Mouse (Mus musculus): ENCODE results near the gene Myo18b.

The Myo18b gene

GRCm38 (mm10) chr5:112895674-112896654 is at the start of gene Myo18b:
Gene Myo18b, minus strand, starts transcription at chr5:112896362.
- no peak for DNase-seq (ENCODE audit: low read depth, low spot score)

GRCm38 (mm10) chr5:112945925-112946324 is 49.8 kb upstream of the Myo18b start:
- DNase-seq (ENCODE audit: low read depth, low spot score), result no peak

DNA sequence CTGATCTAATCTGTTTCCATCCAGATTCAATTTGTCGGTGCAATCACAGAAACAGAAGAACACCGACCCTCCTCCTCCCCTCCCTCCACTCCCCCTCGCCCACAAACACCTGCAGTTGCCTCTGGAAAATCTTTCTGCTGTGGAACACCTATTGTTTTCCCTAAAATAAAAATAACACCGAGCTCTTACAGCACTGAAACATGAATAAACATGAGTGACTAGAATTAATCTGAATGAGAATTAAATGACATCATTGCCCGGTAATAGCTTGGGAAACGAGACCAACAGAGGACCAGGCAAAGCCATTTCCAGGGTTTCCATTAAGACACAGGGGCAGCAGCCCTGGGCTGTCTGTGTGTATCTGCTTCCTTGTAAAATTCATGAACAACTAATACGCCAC is 46.1 kb upstream of the Myo18b start:
- DNase-seq (ENCODE audit: low read depth, low spot score), result no peak

DNA sequence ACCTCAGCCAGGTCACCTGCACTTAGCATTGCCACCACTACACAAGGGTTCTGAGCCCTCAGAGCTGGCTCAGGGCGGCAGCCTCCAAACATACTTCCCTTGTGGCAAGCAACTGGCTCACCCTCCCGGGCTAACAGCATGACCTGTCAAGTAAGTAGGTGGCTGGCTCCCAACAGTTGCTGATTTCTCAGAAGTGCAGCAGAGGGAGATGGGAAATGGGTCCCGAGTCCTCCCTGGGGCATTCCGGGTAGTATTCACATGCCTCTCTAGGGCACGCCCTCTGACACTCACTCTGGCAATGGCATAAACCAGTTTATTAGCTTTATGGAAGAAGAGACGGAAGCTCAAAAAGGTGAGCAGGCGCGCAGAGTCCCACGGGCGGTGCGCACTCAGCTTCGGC is 44.8 kb upstream of the Myo18b start:
- DNase-seq (ENCODE audit: low read depth, low spot score), result no peak

GRCm38 (mm10) chr5:112936632-112937031 is 40.5 kb upstream of the Myo18b start:
- DNase-seq (ENCODE audit: low read depth, low spot score), result no peak

GRCm38 (mm10) chr5:112935436-112935835 is 39.3 kb upstream of the Myo18b start:
- DNase-seq (ENCODE audit: low read depth, low spot score), result no peak

GRCm38 (mm10) chr5:112932878-112933567 is 36.9 kb upstream of the Myo18b start:
- no peak for DNase-seq (ENCODE audit: low read depth, low spot score)

- DNase-seq (ENCODE audit: low read depth, low spot score), result no peak
These were observed 35.7 kb upstream of the Myo18b start for GRCm38 (mm10) chr5:112931901-112932300.

DNA sequence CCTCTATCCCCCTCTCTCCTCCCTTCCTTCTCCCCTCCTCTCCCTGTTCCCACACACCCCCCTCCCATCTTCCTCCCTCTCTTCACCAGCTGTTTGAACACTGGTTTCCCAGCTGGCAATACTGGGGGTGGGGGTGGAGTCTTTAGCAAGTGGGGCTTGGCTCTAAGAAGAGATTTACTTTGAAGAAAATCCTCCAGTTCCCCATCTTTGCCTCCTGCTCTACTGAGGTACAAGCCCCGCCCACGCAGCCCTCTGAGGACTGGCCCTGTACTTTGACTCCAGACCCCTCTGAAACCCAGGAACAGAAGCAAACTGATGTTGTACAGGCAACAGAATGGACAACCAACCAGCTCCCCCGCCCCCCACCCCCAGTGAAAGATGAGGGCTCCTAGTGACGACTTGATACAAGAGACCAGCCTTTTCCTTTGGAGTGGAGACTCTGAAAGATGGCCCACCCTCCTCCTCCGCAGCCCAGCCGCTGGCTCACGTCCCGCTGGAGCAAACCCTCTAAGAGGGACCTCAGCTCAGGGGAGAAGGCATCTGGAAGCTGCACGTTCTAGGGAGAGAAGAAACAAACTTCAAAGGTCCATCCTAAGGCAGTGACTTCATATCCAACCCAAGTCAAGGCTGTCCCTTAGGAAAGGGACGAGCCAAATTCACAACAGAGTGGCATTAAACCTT is 32.2 kb upstream of the Myo18b start:
- DNase-seq (ENCODE audit: low read depth, low spot score), result no peak

GRCm38 (mm10) chr5:112925422-112925821 is 29.3 kb upstream of the Myo18b start:
- no peak for DNase-seq (ENCODE audit: low read depth, low spot score)

GRCm38 (mm10) chr5:112924806-112925205 is 28.6 kb upstream of the Myo18b start:
- no peak for DNase-seq (ENCODE audit: low read depth, low spot score)

GRCm38 (mm10) chr5:112923841-112924240 is 27.7 kb upstream of the Myo18b start:
- no peak for DNase-seq (ENCODE audit: low read depth, low spot score)

GRCm38 (mm10) chr5:112921914-112922313 is 25.8 kb upstream of the Myo18b start:
- no peak for DNase-seq (ENCODE audit: low read depth, low spot score)

GRCm38 (mm10) chr5:112910381-112910780 is 14.2 kb upstream of the Myo18b start:
- DNase-seq (ENCODE audit: low read depth, low spot score), result no peak

DNA sequence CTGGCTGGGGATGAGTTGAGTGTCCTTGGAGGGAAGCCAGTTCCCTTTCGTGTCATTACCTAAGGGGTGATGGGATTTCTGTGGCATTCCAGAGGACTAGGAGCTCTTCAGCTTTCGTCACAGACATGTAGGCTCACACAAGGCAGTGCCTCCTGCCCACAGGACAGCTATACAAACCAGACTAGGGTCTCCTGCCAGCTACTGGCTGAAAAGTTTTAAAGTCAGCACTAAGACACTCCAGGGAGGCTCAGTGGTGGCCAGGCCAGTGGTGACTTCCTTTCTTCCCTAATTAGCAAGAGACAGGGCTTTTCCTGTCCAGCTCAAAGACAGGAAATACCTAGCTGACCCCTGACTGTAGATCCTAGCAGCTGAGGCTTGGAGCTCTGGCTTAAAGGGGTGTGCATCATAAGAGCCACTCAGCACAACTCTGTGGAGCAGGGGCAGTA is 12.0 kb upstream of the Myo18b start:
- DNase-seq (ENCODE audit: low read depth, low spot score), result no peak

DNA sequence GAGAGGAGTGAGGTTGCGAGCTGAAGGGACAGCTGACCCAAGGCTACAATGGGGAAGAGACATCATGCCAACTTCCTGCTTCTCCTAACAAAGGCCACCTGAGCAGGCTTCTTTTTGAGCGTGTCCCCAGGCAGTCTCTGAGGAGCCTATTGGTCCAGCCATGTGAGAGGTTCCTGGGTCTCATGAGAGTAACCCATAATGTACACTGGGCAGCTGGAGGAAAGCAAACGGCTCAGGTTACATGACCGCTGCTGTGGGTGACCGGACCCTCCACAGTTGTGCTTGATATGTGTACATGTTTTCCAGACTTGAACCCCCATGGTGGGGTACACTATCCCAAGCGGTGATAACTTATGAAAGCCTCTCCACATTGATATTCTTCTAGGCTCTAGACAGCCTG is 11.3 kb upstream of the Myo18b start:
- no peak for DNase-seq (ENCODE audit: low read depth, low spot score)

DNA sequence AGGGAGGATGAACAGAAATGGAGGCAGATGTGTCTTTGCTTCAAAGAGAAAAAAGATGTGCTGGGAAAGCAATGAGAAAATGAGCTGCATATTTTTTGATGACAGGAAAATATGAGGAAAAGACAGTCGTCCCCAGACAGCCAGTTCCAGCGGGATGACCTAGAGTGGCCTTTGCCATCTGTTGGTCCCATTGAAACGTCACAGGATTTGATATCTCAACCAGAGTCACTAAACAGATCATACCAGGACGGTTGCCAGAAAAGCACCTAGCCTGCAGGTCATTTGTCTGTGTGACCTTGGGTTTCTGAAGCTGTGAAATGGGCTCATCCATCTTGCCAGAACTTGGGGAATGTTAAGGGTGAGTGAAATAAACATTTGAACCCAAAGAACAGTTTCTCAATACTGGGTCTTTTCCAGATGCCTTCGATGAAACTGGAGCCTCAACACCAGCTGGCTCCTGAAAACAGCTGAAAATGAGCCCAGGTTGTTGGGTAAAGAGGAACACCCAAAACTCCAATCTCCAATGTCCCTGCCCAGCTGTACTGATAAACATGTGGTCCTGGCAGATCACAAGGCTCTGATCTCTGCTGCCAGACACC is 2.6 kb downstream of the Myo18b start:
- DNase-seq (ENCODE audit: low read depth, low spot score), result no peak

- no peak for DNase-seq (ENCODE audit: low read depth, low spot score)
These were observed 3.8 kb downstream of the Myo18b start for GRCm38 (mm10) chr5:112892411-112892810.

DNA sequence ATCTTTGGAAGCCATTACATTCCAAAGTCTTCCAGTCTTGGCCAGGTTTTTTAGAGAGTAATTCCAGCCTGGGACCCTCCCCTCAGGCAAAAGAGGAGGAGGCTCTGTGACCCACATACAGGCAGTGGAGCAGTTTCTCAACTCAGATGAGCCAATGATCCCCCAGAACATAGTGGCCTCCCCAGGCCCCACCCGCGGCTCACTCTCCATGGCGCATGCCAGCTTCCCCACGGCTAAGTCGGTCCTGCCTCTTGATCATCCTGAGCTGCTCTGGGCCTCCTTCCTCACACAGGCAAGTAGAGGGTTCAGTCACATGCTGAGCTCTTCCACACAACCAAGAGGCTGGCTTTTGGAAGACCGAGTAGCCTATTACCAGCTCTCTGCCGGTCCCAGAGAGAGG is 7.5 kb downstream of the Myo18b start:
- no peak for DNase-seq (ENCODE audit: low read depth, low spot score)

DNA sequence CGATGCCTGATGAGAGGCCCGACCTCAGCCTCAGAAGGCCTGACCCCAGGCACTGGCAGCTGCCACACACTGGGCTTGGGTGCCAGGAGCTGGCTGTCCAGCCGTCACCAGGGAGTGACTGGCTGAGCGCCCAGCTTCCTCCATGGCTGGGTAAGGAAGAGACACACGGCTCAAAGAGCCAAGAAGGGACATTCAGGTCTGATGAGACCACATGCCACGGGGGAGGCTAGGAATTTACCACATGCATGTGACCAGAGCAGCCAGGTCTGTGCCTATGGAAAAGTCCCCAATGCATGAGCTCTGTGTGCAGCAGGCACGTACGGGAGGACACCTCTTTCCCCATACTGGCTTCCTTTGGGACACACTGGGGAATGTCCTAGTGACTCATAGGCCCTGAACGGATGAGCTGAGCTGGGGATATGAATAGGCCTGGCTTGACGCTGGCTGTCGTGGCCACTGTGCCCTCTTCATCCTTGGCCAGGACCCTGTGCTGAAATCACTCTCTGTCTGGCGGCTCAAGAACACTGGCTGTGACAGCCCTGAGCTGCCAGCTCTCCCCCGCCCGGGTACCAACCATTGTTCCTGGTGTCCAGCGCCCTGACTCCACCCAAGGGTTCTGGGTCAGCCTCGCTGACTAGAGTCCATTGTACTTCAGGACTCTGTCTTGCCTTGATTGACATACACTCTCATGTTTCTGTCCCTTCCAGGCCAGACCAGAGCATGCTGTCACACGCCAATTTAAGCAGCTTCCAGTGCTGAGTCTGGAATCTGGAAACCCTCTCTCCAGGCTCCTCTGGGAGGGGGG is 9.3 kb downstream of the Myo18b start:
- no peak for DNase-seq (ENCODE audit: low read depth, low spot score)
